Mouse (Mus musculus) cerebellum, adult 2 months (tissue): ENCODE results near the gene Tcam1.

Experiments used
- CTCF ChIP-seq: fragments of 200-500 bp; IDR thresholded peaks from 2 replicates; pipeline ENCODE4 v1.5.1; 2011; ENCODE audit warnings: low read depth, mild to moderate bottlenecking, control low read depth, low read length, moderate library complexity, borderline replicate concordance; ENCODE audit not compliant: insufficient read depth
- POLR2A ChIP-seq: fragments of 200-500 bp; IDR thresholded peaks from 2 replicates; pipeline ENCODE4 v1.6.1; 2011; ENCODE audit warnings: low read length, control low read depth, borderline replicate concordance; ENCODE audit not compliant: insufficient read depth

- TF ChIP-seq POLR2A (no peak), CTCF (no peak)
These were observed 42.2 kb downstream of the Tcam1 start for GRCm38 (mm10) chr11:106318406-106319366.
